Mouse (Mus musculus) liver, embryonic 14.5 days (tissue): ENCODE results near the gene Neu2.

ENCODE experiments used
- CTCF ChIP-seq: IDR thresholded peaks from 2 replicates; pipeline ENCODE4 v1.5.1; 2016; ENCODE audit warnings: antibody characterized with exemption, low read depth, control low read depth
- EP300 ChIP-seq: IDR thresholded peaks from 2 replicates; pipeline ENCODE4 v1.6.1; 2016; ENCODE audit warnings: antibody characterized with exemption, low read depth

GRCm38 (mm10) chr1:87603389-87603788, 93.7 kb downstream of the Neu2 start:
- no peak for TF ChIP-seq CTCF
- no peak for TF ChIP-seq EP300
